Mouse (Mus musculus) forebrain, embryonic 16.5 days (tissue): Measurements from ENCODE around the gene Zfp553. TPM values are rescaled to one million over a fixed set of nuclear protein-coding genes. Genes with fewer than 3 reads are reported as not detected.

ENCODE experiments used
- ATAC-seq: fragments of 200-750 bp; cut with Nextera tagmentation; 2 replicates; pipeline ENCODE4 v1.8.0; 2017; ENCODE audit warnings: mild to moderate bottlenecking, moderate library complexity
- H3K27ac ChIP-seq: fragments of 300-500 bp; sonication (generic); 2 replicates; pipeline ENCODE4 v1.5.1; 2014; ENCODE audit warnings: low read length, control low read depth
- H3K27me3 ChIP-seq: fragments of 300-500 bp; sonication (generic); replicated peaks from 2 replicates; pipeline ENCODE4 v1.6.1; 2014; ENCODE audit warnings: low read length; ENCODE audit not compliant: control insufficient read depth, insufficient read depth
- H3K36me3 ChIP-seq: fragments of 300-500 bp; sonication (generic); 2 replicates; pipeline ENCODE4 v1.6.1; 2014; ENCODE audit not compliant: control insufficient read depth, insufficient read depth
- H3K4me1 ChIP-seq: fragments of 300-500 bp; sonication (generic); replicated peaks from 2 replicates; pipeline ENCODE4 v1.6.1; 2014; ENCODE audit warnings: low read length; ENCODE audit not compliant: control insufficient read depth, insufficient read depth
- H3K4me2 ChIP-seq: fragments of 300-500 bp; sonication (generic); 2 replicates; pipeline ENCODE4 v1.6.1; 2014; ENCODE audit warnings: mild to moderate bottlenecking, low read length, control low read depth
- H3K4me3 ChIP-seq: fragments of 300-500 bp; sonication (generic); replicated peaks from 2 replicates; pipeline ENCODE4 v1.5.1; 2014; ENCODE audit warnings: mild to moderate bottlenecking, low read length, control low read depth
- H3K9ac ChIP-seq: fragments of 300-500 bp; sonication (generic); replicated peaks from 2 replicates; pipeline ENCODE4 v1.6.1; 2014; ENCODE audit warnings: low read depth, low read length, control low read depth
- H3K9me3 ChIP-seq: fragments of 300-500 bp; sonication (generic); 2 replicates; pipeline ENCODE4 v1.6.1; 2016; ENCODE audit warnings: low read length; ENCODE audit not compliant: control insufficient read depth
- WGBS: fragments of 180-500 bp; shearing (Covaris S2); extraction: QIAGEN DNeasy Blood & Tissue Kit; methylation state at CpG from one replicate; pipeline ENCODE4 v1.1.7; 2014; 5-methylcytosine and 5-hydroxymethylcytosine counted together
- polyA plus RNA-seq: library from polyadenylated mRNA; unstranded; fragments of >200 nt; fragmentation: Nextera tagmentation; extraction: Ambion mirVana; gene quantifications from 2 replicates; pipeline ENCODE4 v1.2.1, GENCODE M21; 2015

The Zfp553 gene
- polyA plus RNA-seq, 1 experiment from 2014 or later = 69.3 TPM

- Histone ChIP-seq H3K9me3 (no peaks in the 10 kb centered on the region), H3K36me3 (no peaks in the 10 kb centered on the region), H3K4me1 (peaks cover 30% of the 10 kb centered on the region), H3K9ac (no peak overlapping the region), H3K27ac (no peak overlapping the region), H3K4me2 (peak overlapping the region; percentile 76; the same call in 1 of the 2 replicates), H3K4me3 (no peak overlapping the region), H3K27me3 (no peaks in the 10 kb centered on the region)
- no peak for ATAC-seq
- WGBS = 72% methylated on average over 5 of the region's 5 CpGs
Measured at GRCm38 (mm10) chr7:127209851-127210250, 23.0 kb upstream of the Zfp553 start.

DNA sequence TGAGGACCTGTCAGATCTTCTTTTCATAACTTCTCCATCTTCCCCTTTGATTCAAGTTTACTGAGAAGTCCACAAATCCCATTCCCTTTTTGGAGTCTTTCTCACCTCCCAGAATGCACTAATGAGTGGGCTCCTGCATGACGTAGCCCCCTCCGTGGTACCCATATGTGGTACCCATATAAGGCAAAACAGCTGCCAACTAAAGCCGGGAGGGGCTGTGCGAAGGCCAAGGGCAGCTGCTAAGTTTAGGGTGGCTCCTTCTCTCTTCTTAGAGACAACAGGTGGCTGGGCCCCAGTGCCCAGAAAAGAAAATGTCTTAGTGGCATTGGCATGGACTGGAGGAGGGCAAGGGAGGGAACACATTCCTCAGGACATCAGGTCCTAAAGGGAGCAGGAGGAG, 22.6 kb upstream of the Zfp553 start:
- Histone ChIP-seq H3K27ac (no peak overlapping the region), H3K4me3 (no peak overlapping the region), H3K9me3 (no peaks in the 10 kb centered on the region), H3K4me1 (peaks cover 30% of the 10 kb centered on the region), H3K27me3 (no peaks in the 10 kb centered on the region), H3K36me3 (no peaks in the 10 kb centered on the region), H3K9ac (no peak overlapping the region), H3K4me2 (no peak overlapping the region)
- no peak for ATAC-seq
- 91% methylated on average over 4 of the region's 4 CpGs for WGBS

DNA sequence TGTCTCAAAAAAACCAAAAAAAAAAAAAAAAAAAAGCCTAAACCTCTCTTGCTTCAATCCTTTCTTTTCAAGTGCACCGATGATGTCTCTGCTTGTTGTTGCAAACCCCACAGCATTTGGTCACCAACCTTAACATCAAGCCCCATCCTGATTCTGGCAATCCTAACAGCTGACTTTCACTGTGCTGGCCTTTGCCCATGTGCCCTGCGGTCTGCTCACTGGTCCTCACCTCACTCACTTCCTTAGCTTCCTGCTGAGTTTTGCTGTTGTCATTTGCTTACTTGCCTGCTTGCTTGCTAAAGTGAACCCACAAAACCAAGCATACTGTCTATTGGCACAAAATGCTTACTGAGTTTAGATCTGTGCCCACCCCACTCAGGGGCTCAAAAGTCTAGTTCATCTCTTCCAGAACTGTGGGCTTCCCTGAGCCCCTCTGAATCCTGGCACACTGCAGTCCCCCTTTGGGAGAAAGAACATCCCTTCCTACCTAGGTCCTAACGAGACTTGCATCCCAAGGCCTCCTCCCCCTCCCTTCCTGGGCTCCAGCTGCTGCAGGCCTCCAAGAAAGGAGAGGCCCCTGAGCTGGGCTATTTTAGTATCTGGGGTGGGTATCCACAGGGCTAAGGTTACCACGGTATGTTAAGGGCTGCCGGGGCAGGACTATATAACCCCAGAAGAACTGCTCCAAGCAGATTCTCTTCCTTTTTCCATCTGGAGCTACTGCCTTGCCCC, 21.7 kb upstream of the Zfp553 start:
- no peak for ATAC-seq
- 78% methylated on average over 5 of the region's 5 CpGs for WGBS
- Histone ChIP-seq H3K4me3 (no peak overlapping the region), H3K27ac (no peak overlapping the region), H3K36me3 (no peaks in the 10 kb centered on the region), H3K9ac (no peak overlapping the region), H3K27me3 (no peaks in the 10 kb centered on the region), H3K4me2 (no peak overlapping the region), H3K9me3 (no peaks in the 10 kb centered on the region), H3K4me1 (peaks cover 24% of the 10 kb centered on the region)

DNA sequence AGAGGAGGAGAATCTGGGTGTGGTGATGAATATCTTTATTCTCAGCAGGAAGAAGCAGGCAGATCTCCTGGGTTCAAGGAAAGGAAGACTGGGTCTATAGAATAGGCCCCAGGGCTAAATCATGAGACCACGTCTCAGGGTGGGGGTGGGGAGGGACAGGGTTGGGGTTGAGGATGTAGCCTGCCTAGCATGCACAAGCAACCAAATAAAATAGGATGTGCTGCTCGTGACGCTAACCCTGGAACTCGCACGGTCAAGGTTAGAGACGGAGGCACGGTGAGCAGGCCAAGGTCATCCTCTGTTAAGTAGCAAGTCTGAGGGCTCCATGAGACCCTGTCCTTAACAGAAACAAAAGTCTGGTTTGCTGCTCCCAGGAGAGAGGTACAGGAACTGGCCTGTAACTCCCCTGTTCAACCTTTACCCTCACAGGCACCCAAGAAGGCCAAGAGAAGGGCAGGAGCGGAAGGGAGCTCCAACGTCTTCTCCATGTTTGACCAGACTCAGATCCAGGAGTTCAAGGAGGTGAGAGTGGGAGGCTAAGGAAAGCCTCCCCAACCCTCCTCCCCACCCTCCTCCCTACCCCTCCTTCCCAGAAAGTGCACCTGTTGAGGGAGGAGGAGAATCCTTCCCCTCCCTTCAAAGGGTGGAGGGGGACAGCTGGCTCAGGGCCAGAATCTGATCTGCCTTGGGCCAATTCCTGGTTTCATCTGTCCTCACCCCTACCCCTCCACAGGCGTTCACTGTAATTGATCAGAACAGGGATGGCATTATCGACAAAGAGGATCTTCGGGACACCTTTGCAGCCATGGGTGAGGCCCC, 20.2 kb upstream of the Zfp553 start:
- H3K4me1 ChIP-seq = peaks cover 13% of the 10 kb centered on the region
- H3K27me3 ChIP-seq = no peaks in the 10 kb centered on the region
- H3K27ac ChIP-seq = no peak overlapping the region
- H3K9me3 ChIP-seq = no peaks in the 10 kb centered on the region
- 91% methylated on average over 12 of the region's 12 CpGs for WGBS
- no peak for ATAC-seq
- H3K4me3 ChIP-seq = no peak overlapping the region
- H3K4me2 ChIP-seq = no peak overlapping the region
- no peaks in the 10 kb centered on the region for H3K36me3 ChIP-seq
- no peak overlapping the region for H3K9ac ChIP-seq

- no peaks in the 10 kb centered on the region for H3K27me3 ChIP-seq
- H3K27ac ChIP-seq = no peak overlapping the region
- H3K9me3 ChIP-seq = no peaks in the 10 kb centered on the region
- H3K36me3 ChIP-seq = no peaks in the 10 kb centered on the region
- 37% methylated on average over 7 of the region's 7 CpGs for WGBS
- no peak overlapping the region for H3K4me2 ChIP-seq
- H3K9ac ChIP-seq = no peak overlapping the region
- ATAC-seq = no peak
- H3K4me1 ChIP-seq = peaks cover 13% of the 10 kb centered on the region
- H3K4me3 ChIP-seq = no peak overlapping the region
Measured at GRCm38 (mm10) chr7:127213485-127213884, 19.4 kb upstream of the Zfp553 start.

DNA sequence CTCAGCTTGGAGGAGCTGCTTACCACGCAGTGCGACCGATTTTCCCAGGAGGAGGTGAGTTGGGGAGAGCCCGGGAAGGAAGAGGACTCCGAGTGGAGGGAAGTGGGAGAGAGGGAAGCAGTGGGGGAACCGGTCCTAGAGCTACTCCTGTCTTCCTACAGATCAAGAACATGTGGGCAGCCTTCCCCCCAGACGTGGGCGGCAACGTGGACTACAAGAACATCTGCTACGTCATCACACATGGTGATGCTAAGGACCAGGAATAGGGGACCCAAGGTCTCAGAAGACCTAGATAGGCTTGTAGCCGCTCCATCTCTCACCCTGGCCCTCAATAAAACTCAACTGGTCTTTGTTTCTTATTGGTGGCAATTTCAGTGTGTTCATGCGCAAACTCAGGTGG, 18.9 kb upstream of the Zfp553 start:
- Histone ChIP-seq H3K4me2 (no peak overlapping the region), H3K27ac (no peak overlapping the region)
- WGBS = 59% methylated on average over 12 of the region's 12 CpGs

GRCm38 (mm10) chr7:127214521-127214920, 18.3 kb upstream of the Zfp553 start:
- ATAC-seq = no peak
- no peak overlapping the region for H3K4me3 ChIP-seq

More for the DNA sequence above, 18.9 kb upstream of the Zfp553 start:
- Histone ChIP-seq H3K36me3 (no peaks in the 10 kb centered on the region), H3K9ac (no peak overlapping the region), H3K9me3 (no peaks in the 10 kb centered on the region), H3K4me1 (peaks cover 13% of the 10 kb centered on the region), H3K27me3 (no peaks in the 10 kb centered on the region), H3K4me3 (no peak overlapping the region)
- no peak for ATAC-seq

DNA sequence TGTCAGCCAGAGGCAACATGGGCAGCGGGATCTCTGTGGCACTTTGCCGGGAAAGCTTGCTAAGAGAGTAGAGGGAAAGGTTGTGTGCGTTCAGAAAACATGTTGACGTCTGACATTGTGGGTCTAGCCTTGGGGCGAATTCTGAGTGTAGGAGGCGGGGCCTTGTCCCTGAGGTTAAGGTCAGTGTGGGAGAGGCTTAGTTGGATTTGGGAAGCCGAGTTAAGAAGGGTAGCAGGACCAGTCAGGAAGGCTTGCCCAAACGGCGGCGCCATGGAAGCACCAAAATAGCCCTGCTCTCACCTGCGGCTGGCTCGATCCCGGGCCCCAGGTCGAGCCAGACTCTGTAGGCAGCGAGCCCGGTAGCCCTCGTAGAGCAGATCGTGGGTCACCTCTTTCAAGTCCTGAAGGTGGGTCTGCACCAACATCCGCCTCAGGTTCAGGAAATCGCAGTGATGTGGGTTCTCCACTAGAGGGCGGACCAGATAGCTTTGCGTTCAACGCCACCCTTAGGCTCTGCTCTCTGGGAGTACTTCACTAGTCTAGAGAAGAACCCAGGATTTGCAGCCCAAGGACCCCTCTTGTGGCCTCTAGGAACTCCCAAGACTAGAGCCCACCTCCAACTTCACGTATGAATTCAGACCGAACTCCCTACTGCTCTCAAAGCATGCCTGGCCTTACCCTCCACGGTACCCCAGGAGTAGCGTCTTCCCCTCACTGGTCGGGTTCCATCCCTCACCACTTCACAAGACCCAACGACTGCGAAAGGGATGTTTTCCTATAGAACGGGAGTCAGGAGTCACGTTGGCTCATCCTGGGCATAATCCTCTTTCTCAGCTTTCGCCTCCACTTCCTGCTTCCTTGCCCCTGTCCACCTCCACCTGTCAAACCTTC, 17.6 kb upstream of the Zfp553 start:
- Histone ChIP-seq H3K9ac (peak overlapping the region; percentile 49; the same call in 1 of the 2 replicates), H3K4me2 (peak overlapping the region; percentile 45), H3K9me3 (no peaks in the 10 kb centered on the region), H3K4me1 (peaks cover 5% of the 10 kb centered on the region), H3K27ac (no peak overlapping the region), H3K27me3 (no peaks in the 10 kb centered on the region), H3K36me3 (no peaks in the 10 kb centered on the region), H3K4me3 (0 out of 2 replicates have a peak overlapping the region, but pooled peaks have one; percentile 18)
- 0 out of 2 replicates have a peak, but pooled peaks have one; percentile 36 for ATAC-seq
- 28% methylated on average over 33 of the region's 33 CpGs for WGBS

More at GRCm38 (mm10) chr7:127214521-127214920, 18.3 kb upstream of the Zfp553 start:
- Histone ChIP-seq H3K4me1 (peaks cover 9% of the 10 kb centered on the region), H3K4me2 (no peak overlapping the region), H3K27me3 (no peaks in the 10 kb centered on the region), H3K9me3 (no peaks in the 10 kb centered on the region), H3K36me3 (no peaks in the 10 kb centered on the region), H3K9ac (no peak overlapping the region), H3K27ac (no peak overlapping the region)
- WGBS = 39% methylated on average over 21 of the region's 21 CpGs

- peaks cover 5% of the 10 kb centered on the region for H3K4me1 ChIP-seq
- no peaks in the 10 kb centered on the region for H3K9me3 ChIP-seq
- no peaks in the 10 kb centered on the region for H3K27me3 ChIP-seq
- H3K4me3 ChIP-seq = no peak overlapping the region
- WGBS = 92% methylated on average over 5 of the region's 5 CpGs
- H3K9ac ChIP-seq = no peak overlapping the region
- H3K4me2 ChIP-seq = no peak overlapping the region
- no peak overlapping the region for H3K27ac ChIP-seq
- no peaks in the 10 kb centered on the region for H3K36me3 ChIP-seq
- no peak for ATAC-seq
Measured at GRCm38 (mm10) chr7:127216307-127216706, 16.6 kb upstream of the Zfp553 start.
